Mouse (Mus musculus) right cerebral cortex, postnatal 14 days (tissue): ENCODE results near the gene Kcnab1.

ENCODE experiments used
- DNase-seq: peaks from one replicate; pipeline ENCODE4 v3.0.0; 2022

Kcnab1 gene

GRCm38 (mm10) chr3:65204356-65205075, 95.3 kb downstream of the Kcnab1 start:
- no peak for DNase-seq

- no peak for DNase-seq
Measured at GRCm38 (mm10) chr3:65205539-65206020, 96.4 kb downstream of the Kcnab1 start.

GRCm38 (mm10) chr3:65213725-65214124, 104.5 kb downstream of the Kcnab1 start:
- no peak for DNase-seq

- DNase-seq, result no peak
Measured at GRCm38 (mm10) chr3:65214635-65215034, 105.5 kb downstream of the Kcnab1 start.

- no peak for DNase-seq
Measured at GRCm38 (mm10) chr3:65217673-65218579, 108.7 kb downstream of the Kcnab1 start.

- DNase-seq, result no peak
Measured at GRCm38 (mm10) chr3:65220287-65220686, 111.1 kb downstream of the Kcnab1 start.

- DNase-seq, result no peak
Measured at GRCm38 (mm10) chr3:65223635-65224034, 114.5 kb downstream of the Kcnab1 start.

GRCm38 (mm10) chr3:65230978-65231377, 121.8 kb downstream of the Kcnab1 start:
- no peak for DNase-seq

- no peak for DNase-seq
Measured at GRCm38 (mm10) chr3:65231419-65232090, 122.4 kb downstream of the Kcnab1 start.

GRCm38 (mm10) chr3:65249023-65249422, 139.8 kb downstream of the Kcnab1 start:
- no peak for DNase-seq

GRCm38 (mm10) chr3:65260521-65260920, 151.3 kb downstream of the Kcnab1 start:
- no peak for DNase-seq

- no peak for DNase-seq
Measured at GRCm38 (mm10) chr3:65262506-65263422, 153.6 kb downstream of the Kcnab1 start.

- no peak for DNase-seq
Measured at GRCm38 (mm10) chr3:65273317-65273716, 164.1 kb downstream of the Kcnab1 start.

- DNase-seq, result no peak
Measured at GRCm38 (mm10) chr3:65277777-65278176, 168.6 kb downstream of the Kcnab1 start.

- no peak for DNase-seq
Measured at GRCm38 (mm10) chr3:65283366-65283765, 174.2 kb downstream of the Kcnab1 start.

- DNase-seq, result no peak
Measured at GRCm38 (mm10) chr3:65288994-65289393, 179.8 kb downstream of the Kcnab1 start.

GRCm38 (mm10) chr3:65296996-65297395, 187.8 kb downstream of the Kcnab1 start:
- no peak for DNase-seq

GRCm38 (mm10) chr3:65299205-65299604, 190.0 kb downstream of the Kcnab1 start:
- no peak for DNase-seq

- no peak for DNase-seq
Measured at GRCm38 (mm10) chr3:65301531-65301930, 192.3 kb downstream of the Kcnab1 start.

GRCm38 (mm10) chr3:65302559-65302958, 193.4 kb downstream of the Kcnab1 start:
- DNase-seq, result no peak

GRCm38 (mm10) chr3:65315837-65316236, 206.7 kb downstream of the Kcnab1 start:
- no peak for DNase-seq

GRCm38 (mm10) chr3:65316738-65317137, 207.6 kb downstream of the Kcnab1 start:
- no peak for DNase-seq
